Mouse (Mus musculus) limb, embryonic 15.5 days (tissue): ENCODE results near the gene Mdh2. TPM values are rescaled to one million over a fixed set of nuclear protein-coding genes. Genes with fewer than 3 reads are reported as not detected.

Experiments
- ATAC-seq: fragments of 200-750 bp; cut with Nextera tagmentation; 2 replicates; pipeline ENCODE4 v1.8.0; 2017; ENCODE audit warnings: low read depth, moderate TSS enrichment; ENCODE audit not compliant: insufficient number of reproducible peaks, low FRiP score, low TSS enrichment
- H3K27ac ChIP-seq: fragments of 300-500 bp; sonication (generic); 2 replicates; pipeline ENCODE4 v1.5.1; 2015; ENCODE audit warnings: moderate library complexity, mild to moderate bottlenecking, inconsistent platforms
- H3K27me3 ChIP-seq: fragments of 300-500 bp; sonication (generic); 2 replicates; pipeline ENCODE4 v1.6.1; 2015; ENCODE audit warnings: inconsistent platforms
- H3K36me3 ChIP-seq: fragments of 300-500 bp; sonication (generic); 2 replicates; pipeline ENCODE4 v1.6.1; 2015; ENCODE audit warnings: inconsistent platforms
- H3K4me1 ChIP-seq: fragments of 300-500 bp; sonication (generic); 2 replicates; pipeline ENCODE4 v1.6.1; 2015; ENCODE audit warnings: inconsistent platforms
- H3K4me2 ChIP-seq: fragments of 300-500 bp; sonication (generic); 2 replicates; pipeline ENCODE4 v1.6.1; 2015; ENCODE audit warnings: mild to moderate bottlenecking, inconsistent platforms
- H3K4me3 ChIP-seq: fragments of 300-500 bp; sonication (generic); 2 replicates; pipeline ENCODE4 v1.5.1; 2015; ENCODE audit warnings: mild to moderate bottlenecking, inconsistent platforms
- H3K9ac ChIP-seq: fragments of 300-500 bp; sonication (generic); 2 replicates; pipeline ENCODE4 v1.6.1; 2015; ENCODE audit warnings: inconsistent platforms
- H3K9me3 ChIP-seq: fragments of 300-500 bp; sonication (generic); 2 replicates; pipeline ENCODE4 v1.6.1; 2016; ENCODE audit warnings: inconsistent platforms
- WGBS: fragments of 180-500 bp; shearing (Covaris S2); methylation state at CpG from one replicate; pipeline ENCODE4 v1.1.7; 2015; 5-methylcytosine and 5-hydroxymethylcytosine counted together
- polyA plus RNA-seq: library from polyadenylated mRNA; unstranded; fragments of >200 nt; fragmentation: Nextera tagmentation; extraction: Ambion mirVana; gene quantifications from 2 replicates; pipeline ENCODE4 v1.2.1, GENCODE M21; 2015

Gene Mdh2
- polyA plus RNA-seq, 1 experiment from 2014 or later: 435 TPM

- ATAC-seq: no peak
- no peak overlapping the region for H3K27ac ChIP-seq
- 62% methylated on average over 5 of the region's 5 CpGs for WGBS
- H3K36me3 ChIP-seq: no peaks in the 10 kb centered on the region
- no peaks in the 10 kb centered on the region for H3K4me1 ChIP-seq
- H3K4me2 ChIP-seq: no peak overlapping the region
- H3K9me3 ChIP-seq: no peaks in the 10 kb centered on the region
- no peak overlapping the region for H3K9ac ChIP-seq
- no peak overlapping the region for H3K4me3 ChIP-seq
- peaks cover 8% of the 10 kb centered on the region; the same call in 1 of the 2 replicates for H3K27me3 ChIP-seq
Measured at GRCm38 (mm10) chr5:135812991-135813390, 34.7 kb downstream of the Mdh2 start.

GRCm38 (mm10) chr5:135818491-135818890 is 40.2 kb downstream of the Mdh2 start:
- Histone ChIP-seq H3K4me1 (no peaks in the 10 kb centered on the region), H3K36me3 (no peaks in the 10 kb centered on the region), H3K27me3 (peaks cover 15% of the 10 kb centered on the region), H3K9me3 (no peaks in the 10 kb centered on the region), H3K9ac (no peak overlapping the region), H3K4me2 (no peak overlapping the region), H3K27ac (no peak overlapping the region), H3K4me3 (no peak overlapping the region)
- no peak for ATAC-seq
- WGBS: 39% methylated on average over 7 of the region's 7 CpGs

GRCm38 (mm10) chr5:135822316-135822944 is 44.1 kb downstream of the Mdh2 start:
- Histone ChIP-seq H3K36me3 (no peaks in the 10 kb centered on the region), H3K9ac (no peak overlapping the region), H3K4me2 (no peak overlapping the region), H3K9me3 (no peaks in the 10 kb centered on the region), H3K27ac (no peak overlapping the region), H3K27me3 (peaks cover 8% of the 10 kb centered on the region), H3K4me1 (no peaks in the 10 kb centered on the region), H3K4me3 (no peak overlapping the region)
- 16% methylated on average over 7 of the region's 7 CpGs for WGBS
- ATAC-seq: no peak

GRCm38 (mm10) chr5:135824517-135824916 is 46.2 kb downstream of the Mdh2 start:
- Histone ChIP-seq H3K36me3 (no peaks in the 10 kb centered on the region), H3K27me3 (no peaks in the 10 kb centered on the region), H3K4me1 (no peaks in the 10 kb centered on the region), H3K4me2 (no peak overlapping the region), H3K9me3 (no peaks in the 10 kb centered on the region), H3K9ac (no peak overlapping the region), H3K27ac (no peak overlapping the region), H3K4me3 (no peak overlapping the region)
- 37% methylated on average over 3 of the region's 3 CpGs for WGBS
- ATAC-seq: no peak

- Histone ChIP-seq H3K36me3 (no peaks in the 10 kb centered on the region), H3K9me3 (no peaks in the 10 kb centered on the region), H3K4me1 (no peaks in the 10 kb centered on the region), H3K27me3 (no peaks in the 10 kb centered on the region), H3K4me2 (no peak overlapping the region), H3K27ac (no peak overlapping the region), H3K4me3 (no peak overlapping the region), H3K9ac (no peak overlapping the region)
- ATAC-seq: no peak
- 50% methylated on average over 6 of the region's 6 CpGs for WGBS
Measured at GRCm38 (mm10) chr5:135826225-135826624, 47.9 kb downstream of the Mdh2 start.

- no peak overlapping the region for H3K4me2 ChIP-seq
- H3K4me1 ChIP-seq: no peaks in the 10 kb centered on the region
- no peak for ATAC-seq
- WGBS: 81% methylated on average over 8 of the region's 8 CpGs
- no peak overlapping the region for H3K4me3 ChIP-seq
- H3K27me3 ChIP-seq: peaks cover 5% of the 10 kb centered on the region; the same call in 1 of the 2 replicates
- no peak overlapping the region for H3K27ac ChIP-seq
- H3K36me3 ChIP-seq: no peaks in the 10 kb centered on the region
- H3K9me3 ChIP-seq: no peaks in the 10 kb centered on the region
- H3K9ac ChIP-seq: no peak overlapping the region
Measured at GRCm38 (mm10) chr5:135829381-135829780, 51.1 kb downstream of the Mdh2 start.

GRCm38 (mm10) chr5:135832729-135833128 is 54.4 kb downstream of the Mdh2 start:
- Histone ChIP-seq H3K4me3 (no peak overlapping the region), H3K27ac (no peak overlapping the region)

GRCm38 (mm10) chr5:135834769-135835491 is 56.6 kb downstream of the Mdh2 start:
- Histone ChIP-seq H3K9ac (no peak overlapping the region), H3K36me3 (no peaks in the 10 kb centered on the region), H3K4me2 (peak overlapping the region; percentile 84), H3K9me3 (no peaks in the 10 kb centered on the region), H3K4me3 (peak overlapping the region; percentile 43), H3K4me1 (peaks cover 12% of the 10 kb centered on the region), H3K27ac (no peak overlapping the region), H3K27me3 (peaks cover 29% of the 10 kb centered on the region)
- WGBS: 1% methylated on average over 47 of the region's 47 CpGs
- ATAC-seq: peak; percentile 80

More at GRCm38 (mm10) chr5:135832729-135833128, 54.4 kb downstream of the Mdh2 start:
- WGBS: 35% methylated on average over 4 of the region's 4 CpGs
- Histone ChIP-seq H3K36me3 (no peaks in the 10 kb centered on the region), H3K9ac (no peak overlapping the region), H3K4me2 (no peak overlapping the region), H3K27me3 (peaks cover 29% of the 10 kb centered on the region), H3K4me1 (peaks cover 12% of the 10 kb centered on the region), H3K9me3 (no peaks in the 10 kb centered on the region)
- ATAC-seq: no peak

- 3% methylated on average over 12 of the region's 12 CpGs for WGBS
Measured at GRCm38 (mm10) chr5:135835492-135835858, 57.2 kb downstream of the Mdh2 start.

GRCm38 (mm10) chr5:135835981-135836380 is 57.7 kb downstream of the Mdh2 start:
- Histone ChIP-seq H3K9ac (no peak overlapping the region), H3K4me1 (peaks cover 12% of the 10 kb centered on the region), H3K36me3 (no peaks in the 10 kb centered on the region), H3K4me3 (no peak overlapping the region), H3K27me3 (peaks cover 29% of the 10 kb centered on the region), H3K9me3 (no peaks in the 10 kb centered on the region), H3K27ac (no peak overlapping the region), H3K4me2 (peak overlapping the region; percentile 84)
- ATAC-seq: no peak
- WGBS: 24% methylated on average over 12 of the region's 12 CpGs

More at GRCm38 (mm10) chr5:135835492-135835858, 57.2 kb downstream of the Mdh2 start:
- ATAC-seq: peak; percentile 36
- no peak overlapping the region for H3K9ac ChIP-seq
- no peaks in the 10 kb centered on the region for H3K36me3 ChIP-seq
- peaks cover 29% of the 10 kb centered on the region for H3K27me3 ChIP-seq
- no peaks in the 10 kb centered on the region for H3K9me3 ChIP-seq
- H3K4me1 ChIP-seq: peaks cover 12% of the 10 kb centered on the region
- peak overlapping the region; percentile 84 for H3K4me2 ChIP-seq
- H3K4me3 ChIP-seq: peak overlapping the region; percentile 43
- no peak overlapping the region for H3K27ac ChIP-seq
